Mouse (Mus musculus) heart, postnatal 0 days (tissue): ENCODE measurements around the gene Serpinb9b.

Experiments
- CTCF ChIP-seq: IDR thresholded peaks from 2 replicates; pipeline ENCODE4 v1.5.1; 2016; ENCODE audit warnings: antibody characterized with exemption, control low read depth, low read depth
- EP300 ChIP-seq: IDR thresholded peaks from 2 replicates; pipeline ENCODE4 v1.6.1; 2016; ENCODE audit warnings: antibody characterized with exemption, low read depth

DNA sequence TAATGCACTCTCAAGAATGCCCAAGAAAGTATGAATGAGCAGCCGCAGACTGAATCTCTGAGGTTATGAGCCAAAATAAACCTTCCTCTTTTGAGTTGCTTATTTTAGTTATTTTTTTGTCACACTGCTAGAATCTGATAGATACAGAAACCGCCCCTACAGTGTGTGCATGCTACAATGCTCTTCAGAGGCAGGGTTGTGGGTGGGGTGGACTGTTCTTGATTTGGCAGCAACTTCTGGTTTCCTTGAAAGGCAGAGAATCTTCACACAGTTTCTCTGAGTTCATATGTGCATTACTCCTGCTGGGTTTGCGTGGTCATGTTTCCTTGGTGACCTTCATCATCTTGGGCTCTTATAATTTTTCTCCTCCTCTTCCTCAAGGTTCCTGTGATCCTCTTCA, 40.9 kb downstream of the Serpinb9b start:
- TF ChIP-seq EP300, result no peak
- TF ChIP-seq CTCF, result no peak
